Mouse (Mus musculus) intestine, embryonic 15.5 days (tissue): ENCODE data around the gene Gm15446. TPM values are rescaled to one million over a fixed set of nuclear protein-coding genes. Genes with fewer than 3 reads are reported as not detected.
"Not testable (repeated sequence)": the region's sequence is repeated elsewhere in the genome, so short reads cannot be mapped to it uniquely, and the experiment has no call there.

Experiments used
- ATAC-seq: fragments of 200-750 bp; cut with Nextera tagmentation; 2 replicates; pipeline ENCODE4 v1.8.0; 2017; ENCODE audit warnings: moderate TSS enrichment, moderate library complexity
- H3K27ac ChIP-seq: fragments of 300-500 bp; sonication (generic); 2 replicates; pipeline ENCODE4 v1.5.1; 2015; ENCODE audit warnings: mild to moderate bottlenecking, inconsistent platforms
- H3K27me3 ChIP-seq: fragments of 300-500 bp; sonication (generic); replicated peaks from 2 replicates; pipeline ENCODE4 v1.6.1; 2015; ENCODE audit warnings: inconsistent platforms
- H3K36me3 ChIP-seq: fragments of 300-500 bp; sonication (generic); 2 replicates; pipeline ENCODE4 v1.6.1; 2015; ENCODE audit warnings: inconsistent platforms
- H3K4me1 ChIP-seq: fragments of 300-500 bp; sonication (generic); replicated peaks from 2 replicates; pipeline ENCODE4 v1.6.1; 2015; ENCODE audit warnings: inconsistent platforms
- H3K4me2 ChIP-seq: fragments of 300-500 bp; sonication (generic); replicated peaks from 2 replicates; pipeline ENCODE4 v1.6.1; 2015; ENCODE audit warnings: mild to moderate bottlenecking, inconsistent platforms
- H3K4me3 ChIP-seq: fragments of 300-500 bp; sonication (generic); replicated peaks from 2 replicates; pipeline ENCODE4 v1.5.1; 2015; ENCODE audit warnings: inconsistent platforms
- H3K9ac ChIP-seq: fragments of 300-500 bp; sonication (generic); 2 replicates; pipeline ENCODE4 v1.6.1; 2015; ENCODE audit warnings: inconsistent platforms
- H3K9me3 ChIP-seq: fragments of 300-500 bp; sonication (generic); 2 replicates; pipeline ENCODE4 v1.6.1; 2016; ENCODE audit warnings: inconsistent platforms
- WGBS: fragments of 180-500 bp; shearing (Covaris S2); methylation state at CpG from one replicate; pipeline ENCODE4 v1.1.7; 2015; 5-methylcytosine and 5-hydroxymethylcytosine counted together
- polyA plus RNA-seq: library from polyadenylated mRNA; unstranded; fragments of >200 nt; fragmentation: Nextera tagmentation; extraction: Ambion mirVana; gene quantifications from 2 replicates; pipeline ENCODE4 v1.2.1, GENCODE M21; 2015

Gm15446 gene
- 0.44 and 0.60 TPM in 2 replicates for polyA plus RNA-seq

DNA sequence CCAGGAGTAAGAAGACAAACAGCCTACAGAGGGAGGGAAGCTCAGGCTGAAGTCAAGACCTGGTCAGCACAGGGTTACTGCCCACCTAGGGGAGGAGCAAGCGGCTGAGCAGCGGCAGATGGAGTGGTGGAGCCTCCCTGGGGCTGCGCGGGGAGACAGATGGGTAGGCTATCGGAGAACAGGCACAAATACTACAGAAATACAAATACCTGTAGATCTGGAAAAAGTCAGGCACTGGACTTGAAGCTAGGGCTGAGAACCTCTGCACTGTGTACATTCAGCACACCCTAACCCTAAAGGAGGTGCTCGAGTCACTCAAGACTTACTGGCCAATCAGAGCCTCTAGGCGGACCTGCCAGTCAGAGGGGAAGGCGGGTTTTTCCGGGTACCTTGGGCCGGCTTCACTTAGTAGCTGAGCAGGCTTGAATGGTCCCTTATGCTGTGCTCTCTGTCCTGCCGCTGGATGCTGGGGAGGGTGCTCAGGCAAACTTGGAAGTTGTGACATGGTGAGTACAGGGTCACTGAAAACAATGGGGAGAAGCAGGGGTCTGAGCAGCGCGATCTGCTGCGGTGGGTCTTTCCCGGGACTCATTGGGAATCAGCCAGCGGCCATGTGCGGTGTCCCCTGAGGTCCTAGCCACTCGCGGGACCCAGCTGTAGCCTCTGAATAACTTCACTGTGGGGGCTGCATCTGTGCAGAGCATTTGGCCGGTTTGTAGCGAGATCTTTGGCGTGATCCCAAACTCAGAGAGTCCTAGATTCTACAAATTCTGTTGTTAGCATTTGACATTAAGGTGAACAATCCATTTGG is at the start of gene Gm15446:
Gene Gm15446 (plus strand): TSS at position 140 of the 811 bp plus-strand sequence.
- not testable (repeated sequence) for H3K4me1 ChIP-seq, H3K36me3 ChIP-seq, H3K27me3 ChIP-seq, H3K9me3 ChIP-seq
- ATAC-seq, result peak; percentile 100
- H3K4me3 ChIP-seq, result peak within 1 kb of the TSS; percentile 59
- peak within 1 kb of the TSS; percentile 15; the same call in 1 of the 2 replicates for H3K27ac ChIP-seq
- 0% methylated on average over 22 of the region's 22 CpGs for WGBS
- H3K4me2 ChIP-seq, result peak within 1 kb of the TSS; percentile 62
- H3K9ac ChIP-seq, result peak within 1 kb of the TSS; percentile 52

DNA sequence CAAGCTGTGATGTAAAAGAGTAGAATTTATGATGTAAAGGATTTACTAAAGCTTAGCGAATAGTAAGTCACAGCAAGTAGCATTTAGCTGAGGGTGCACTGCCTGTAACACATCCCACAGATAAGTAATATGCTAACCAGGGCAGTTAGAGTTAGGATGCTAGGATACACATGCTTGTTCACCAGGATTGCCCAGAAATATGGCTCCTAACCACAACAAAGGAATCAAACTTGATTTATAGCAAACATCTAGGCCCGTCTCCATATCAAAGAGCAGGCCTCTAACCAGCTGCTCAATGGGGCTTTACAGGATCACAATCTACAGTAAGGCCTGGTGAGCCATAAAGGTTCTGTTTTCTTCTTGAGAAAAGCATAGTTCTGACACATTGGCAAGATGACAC is 929 bp downstream of the Gm15446 start:
- not testable (repeated sequence) for H3K4me1 ChIP-seq, H3K27me3 ChIP-seq, H3K27ac ChIP-seq, ATAC-seq, H3K9me3 ChIP-seq, H3K36me3 ChIP-seq
- Histone ChIP-seq H3K4me2 (peak overlapping the region; percentile 62), H3K9ac (peak overlapping the region; percentile 52; the same call in 1 of the 2 replicates), H3K4me3 (peak overlapping the region; percentile 59)
- WGBS, result 10% methylated on average over 2 of the region's 2 CpGs

DNA sequence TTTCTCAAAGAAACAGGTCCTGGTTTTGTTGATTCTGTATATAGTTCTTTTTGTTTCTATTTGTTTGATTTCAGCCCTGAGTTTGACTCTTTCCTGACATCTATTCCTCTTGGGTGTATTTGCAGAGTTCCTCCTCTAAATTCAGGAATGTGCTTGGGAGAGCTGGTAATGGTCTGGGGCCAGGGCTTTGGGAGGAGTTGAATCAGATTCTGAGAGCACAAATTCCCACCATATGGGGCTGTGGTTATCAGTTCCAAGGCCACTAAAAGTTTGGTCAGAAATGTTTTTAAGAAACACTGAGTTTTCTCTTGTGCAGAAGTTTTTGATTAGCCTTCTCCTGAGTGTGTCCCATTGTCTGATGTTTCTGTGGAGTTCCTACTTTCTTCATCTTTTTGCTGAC is 1.7 kb downstream of the Gm15446 start:
- 0 out of 2 replicates have a peak, but pooled peaks cover 4% of the 10 kb centered on the region for H3K4me1 ChIP-seq
- no peak for ATAC-seq
- H3K27ac ChIP-seq, result no peak overlapping the region
- H3K9ac ChIP-seq, result no peak overlapping the region
- no peaks in the 10 kb centered on the region for H3K27me3 ChIP-seq
- no peak overlapping the region for H3K4me2 ChIP-seq
- no peaks in the 10 kb centered on the region for H3K36me3 ChIP-seq
- H3K9me3 ChIP-seq, result no peaks in the 10 kb centered on the region
- H3K4me3 ChIP-seq, result no peak overlapping the region

DNA sequence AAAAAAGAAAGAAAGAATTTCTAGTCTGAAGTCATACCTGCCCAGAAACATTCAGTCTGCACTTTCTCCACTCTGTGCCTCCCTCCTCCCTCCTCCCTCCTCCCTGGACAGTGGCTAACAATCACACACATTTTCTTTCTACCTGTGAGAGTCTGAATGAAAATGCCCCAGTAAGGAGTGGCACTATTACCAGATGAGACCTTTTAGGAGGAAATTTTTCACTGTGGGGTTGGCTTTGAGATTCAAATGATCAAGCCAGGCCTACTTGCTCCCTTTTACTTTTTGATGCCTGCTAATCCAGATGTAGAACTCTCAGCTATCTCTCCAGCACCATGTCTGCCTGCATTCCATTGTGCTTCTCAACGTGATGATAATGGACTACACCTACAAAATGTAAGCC is 27.1 kb downstream of the Gm15446 start:
- Histone ChIP-seq H3K9ac (no peak overlapping the region), H3K27me3 (no peaks in the 10 kb centered on the region), H3K4me3 (no peak overlapping the region), H3K9me3 (no peaks in the 10 kb centered on the region), H3K4me2 (no peak overlapping the region), H3K27ac (no peak overlapping the region), H3K4me1 (no peaks in the 10 kb centered on the region), H3K36me3 (no peaks in the 10 kb centered on the region)
- no peak for ATAC-seq
- no CpG with 5 or more reads among the region's 1 CpGs for WGBS

DNA sequence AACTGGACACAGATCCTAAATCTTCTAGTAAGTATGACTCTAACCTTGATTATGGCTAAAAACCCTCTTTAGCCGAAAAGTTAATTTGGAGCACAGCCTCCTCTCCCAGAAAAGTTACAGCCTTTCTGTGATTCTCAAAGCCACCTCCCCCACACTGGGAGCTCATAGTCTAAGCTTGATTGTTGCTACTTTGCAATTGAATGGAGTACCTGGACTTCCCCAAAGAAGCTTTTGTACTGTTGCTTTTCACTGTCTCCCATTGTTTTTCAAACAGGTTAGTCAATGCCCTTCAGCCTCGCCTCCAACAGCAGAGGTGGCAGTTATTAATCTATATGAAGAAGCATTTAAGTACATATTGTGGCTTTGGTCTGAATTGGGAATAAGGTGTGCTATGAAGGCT is 57.5 kb downstream of the Gm15446 start:
- not testable (repeated sequence) for H3K9ac ChIP-seq, H3K27ac ChIP-seq, H3K9me3 ChIP-seq, H3K36me3 ChIP-seq, H3K4me1 ChIP-seq, H3K27me3 ChIP-seq, H3K4me2 ChIP-seq, ATAC-seq, H3K4me3 ChIP-seq
- no CpG with 5 or more reads among the region's 2 CpGs for WGBS

Other genes with a start within 250 kb of the Gm15446 start
- 3.1 and 3.3 TPM in 2 replicates for gene 5430403G16Rik, start 232.4 kb upstream of the Gm15446 start, polyA plus RNA-seq
- 11.1 and 13.2 TPM in 2 replicates for gene 4930522L14Rik, start 171.5 kb upstream of the Gm15446 start, polyA plus RNA-seq
- gene Zfp932, start 73.1 kb downstream of the Gm15446 start, polyA plus RNA-seq, result 14.3 and 17.2 TPM in 2 replicates
- gene Gm17655, start 149.1 kb downstream of the Gm15446 start, polyA plus RNA-seq, result 2.2 and 2.3 TPM in 2 replicates
- 1.7 and 1.8 TPM in 2 replicates for gene Gm35315, start 171.0 kb downstream of the Gm15446 start, polyA plus RNA-seq
- gene Plcxd1, start 176.6 kb downstream of the Gm15446 start, polyA plus RNA-seq, result 0.89 and 0.92 TPM in 2 replicates
- 29.4 and 30.2 TPM in 2 replicates for gene Gtpbp6, start 184.8 kb downstream of the Gm15446 start, polyA plus RNA-seq
- gene Zfp605, start 186.7 kb downstream of the Gm15446 start, polyA plus RNA-seq, result 3.9 and 4.0 TPM in 2 replicates
- 32.7 and 34.5 TPM in 2 replicates for gene Chfr, start 212.4 kb downstream of the Gm15446 start, polyA plus RNA-seq